Mouse (Mus musculus) heart, postnatal 0 days (tissue): ENCODE data around the gene Cttnbp2nl. TPM values are rescaled to one million over a fixed set of nuclear protein-coding genes. Genes with fewer than 3 reads are reported as not detected.

ENCODE experiments used
- ATAC-seq: fragments of 200-750 bp; cut with Nextera tagmentation; 2 replicates; pipeline ENCODE4 v1.8.0; 2017; ENCODE audit warnings: low read depth, moderate number of reproducible peaks, moderate library complexity; ENCODE audit not compliant: insufficient read depth
- DNase-seq: peaks from one replicate; pipeline ENCODE4 v3.0.0-alpha.2; 2016; ENCODE audit warnings: low spot score
- H3K27ac ChIP-seq: fragments of 300-500 bp; sonication (generic); 2 replicates; pipeline ENCODE4 v1.5.1; 2014; ENCODE audit warnings: low read depth, mild to moderate bottlenecking
- H3K27me3 ChIP-seq: fragments of 300-500 bp; sonication (generic); 2 replicates; pipeline ENCODE4 v1.6.1; 2014; ENCODE audit warnings: low read length, mixed read lengths; ENCODE audit not compliant: control insufficient read depth, insufficient read depth
- H3K36me3 ChIP-seq: fragments of 300-500 bp; sonication (generic); replicated peaks from 2 replicates; pipeline ENCODE4 v1.6.1; 2014; ENCODE audit warnings: low read length, mixed read lengths; ENCODE audit not compliant: control insufficient read depth, insufficient read depth
- H3K4me1 ChIP-seq: fragments of 300-500 bp; sonication (generic); 2 replicates; pipeline ENCODE4 v1.6.1; 2014; ENCODE audit warnings: antibody characterized with exemption; ENCODE audit not compliant: control insufficient read depth, insufficient read depth
- H3K4me2 ChIP-seq: fragments of 300-500 bp; sonication (generic); 2 replicates; pipeline ENCODE4 v1.6.1; 2014; ENCODE audit warnings: low read depth, mild to moderate bottlenecking, low read length, moderate library complexity
- H3K4me3 ChIP-seq: fragments of 300-500 bp; sonication (generic); 2 replicates; pipeline ENCODE4 v1.5.1; 2014; ENCODE audit warnings: low read depth, low read length
- H3K9ac ChIP-seq: fragments of 300-500 bp; sonication (generic); replicated peaks from 2 replicates; pipeline ENCODE4 v1.6.1; 2014; ENCODE audit warnings: low read depth, low read length, mixed read lengths
- H3K9me3 ChIP-seq: fragments of 300-500 bp; sonication (generic); replicated peaks from 2 replicates; pipeline ENCODE4 v1.6.1; 2016; ENCODE audit warnings: low read length; ENCODE audit not compliant: control insufficient read depth
- CTCF ChIP-seq: IDR thresholded peaks from 2 replicates; pipeline ENCODE4 v1.5.1; 2016; ENCODE audit warnings: antibody characterized with exemption, control low read depth, low read depth
- EP300 ChIP-seq: IDR thresholded peaks from 2 replicates; pipeline ENCODE4 v1.6.1; 2016; ENCODE audit warnings: antibody characterized with exemption, low read depth
- WGBS: fragments of 180-500 bp; shearing (Covaris S2); extraction: QIAGEN DNeasy Blood & Tissue Kit; methylation state at CpG from one replicate; pipeline ENCODE4 v1.1.7; 2014; 5-methylcytosine and 5-hydroxymethylcytosine counted together
- polyA plus RNA-seq: library from polyadenylated mRNA; unstranded; fragments of >200 nt; fragmentation: Nextera tagmentation; extraction: Ambion mirVana; gene quantifications from 2 replicates; pipeline ENCODE4 v1.2.1, GENCODE M21; 2015
- total RNA-seq: library from RNA; depleted of rRNA; stranded (reverse); fragments of >200 nt; gene quantifications from 2 replicates; pipeline ENCODE4 v1.2.3, GENCODE M21; 2014; ENCODE audit warnings: low replicate concordance

Gene Cttnbp2nl
- total and polyA plus RNA-seq, 2 experiments from 2014 or later: 12.6 to 15.0 TPM

DNA sequence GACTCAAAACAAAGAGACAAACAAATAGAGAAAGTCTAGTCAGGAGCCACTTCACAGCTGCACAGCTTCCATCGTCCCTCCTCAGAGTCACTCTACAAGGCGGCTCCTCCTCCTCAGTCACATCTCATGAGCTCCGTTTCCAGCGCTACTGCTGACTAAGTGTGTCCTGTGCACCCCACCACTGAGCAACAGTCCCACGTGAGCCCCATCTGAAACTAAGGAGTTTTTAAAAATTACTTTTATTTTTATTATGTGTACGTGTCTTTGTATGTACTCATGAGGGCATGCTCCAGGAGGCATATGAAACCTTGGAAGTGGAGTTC lies 34.2 kb downstream of the Cttnbp2nl start:
- Histone ChIP-seq H3K4me1 (peaks cover 12% of the 10 kb centered on the region), H3K9ac (no peak overlapping the region), H3K4me3 (no peak overlapping the region), H3K36me3 (0 out of 2 replicates have a peak, but pooled peaks cover 3% of the 10 kb centered on the region), H3K27ac (peak overlapping the region; percentile 87), H3K4me2 (no peak overlapping the region), H3K27me3 (no peaks in the 10 kb centered on the region), H3K9me3 (no peaks in the 10 kb centered on the region)
- no peak for TF ChIP-seq EP300
- TF ChIP-seq CTCF: no peak
- WGBS: 70% methylated on average over 6 of the region's 6 CpGs
- DNase-seq (no peak), ATAC-seq (no peak)

DNA sequence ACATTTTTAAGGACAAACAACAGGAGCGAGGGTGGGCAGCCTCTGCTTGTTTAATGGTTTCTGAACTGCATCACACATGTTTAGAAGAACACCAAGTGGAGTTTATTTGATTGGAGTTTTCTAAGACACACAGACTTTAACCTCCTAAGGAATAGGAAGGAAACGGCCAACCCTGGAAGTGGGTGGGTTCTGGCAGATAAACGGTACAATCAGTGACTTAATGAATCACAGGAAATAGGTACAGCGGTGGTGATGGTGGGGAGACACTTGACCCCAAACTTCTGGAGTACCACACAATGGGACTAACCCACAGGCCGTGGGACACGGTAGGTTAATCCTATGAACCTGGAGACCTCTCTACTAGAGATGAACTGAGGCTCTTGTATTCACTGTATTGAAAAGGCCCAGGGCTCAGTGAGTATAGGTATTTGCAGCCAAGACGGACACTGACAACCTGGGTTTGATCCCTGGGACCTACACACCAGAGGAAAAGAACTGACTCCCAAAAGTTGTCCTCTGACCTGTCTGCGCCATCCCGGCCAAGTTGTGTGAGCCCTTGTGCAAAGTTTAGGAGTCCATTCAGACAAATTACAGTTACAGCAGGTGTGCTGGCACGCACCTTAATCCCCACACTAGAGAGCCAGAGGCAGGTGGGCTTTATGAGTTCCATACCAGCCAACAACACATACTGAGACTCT lies 34.7 kb downstream of the Cttnbp2nl start:
- 67% methylated on average over 10 of the region's 10 CpGs for WGBS
- H3K27ac ChIP-seq: peak overlapping the region; percentile 87
- H3K4me2 ChIP-seq: no peak overlapping the region
- no peak overlapping the region for H3K9ac ChIP-seq
- 0 out of 2 replicates have a peak, but pooled peaks cover 3% of the 10 kb centered on the region for H3K36me3 ChIP-seq
- H3K9me3 ChIP-seq: no peaks in the 10 kb centered on the region
- TF ChIP-seq CTCF: no peak
- peak; percentile 83 for TF ChIP-seq EP300
- DNase-seq (peak; percentile 42), ATAC-seq (no peak)
- no peak overlapping the region for H3K4me3 ChIP-seq
- peaks cover 12% of the 10 kb centered on the region for H3K4me1 ChIP-seq
- H3K27me3 ChIP-seq: no peaks in the 10 kb centered on the region

DNA sequence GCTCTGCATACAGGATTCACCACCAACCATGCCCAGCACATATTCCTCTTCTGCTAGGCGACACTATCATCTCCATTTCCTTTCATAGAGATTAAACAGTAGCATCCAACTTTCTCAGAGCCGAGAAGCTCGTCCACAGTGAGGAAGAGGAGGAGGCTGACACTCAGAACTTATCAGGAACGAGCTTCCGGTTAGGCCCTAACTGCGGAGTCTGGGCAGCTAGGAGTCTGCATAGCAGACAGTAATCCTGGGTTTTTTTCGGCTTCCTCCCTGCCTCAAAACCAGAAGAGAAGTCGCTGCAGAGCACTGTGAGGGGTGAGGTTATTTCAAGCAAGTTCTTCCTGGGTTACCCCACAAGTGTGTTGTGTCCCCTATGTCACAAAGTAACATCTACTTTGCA lies 35.6 kb downstream of the Cttnbp2nl start:
- ATAC-seq: no peak
- H3K4me2 ChIP-seq: no peak overlapping the region
- H3K9ac ChIP-seq: no peak overlapping the region
- H3K36me3 ChIP-seq: 0 out of 2 replicates have a peak, but pooled peaks cover 3% of the 10 kb centered on the region
- H3K4me1 ChIP-seq: peaks cover 19% of the 10 kb centered on the region
- H3K9me3 ChIP-seq: no peaks in the 10 kb centered on the region
- TF ChIP-seq CTCF (no peak), EP300 (no peak)
- no peak for DNase-seq
- no peak overlapping the region for H3K4me3 ChIP-seq
- no peaks in the 10 kb centered on the region for H3K27me3 ChIP-seq
- 36% methylated on average over 8 of the region's 8 CpGs for WGBS
- H3K27ac ChIP-seq: peak overlapping the region; percentile 87

DNA sequence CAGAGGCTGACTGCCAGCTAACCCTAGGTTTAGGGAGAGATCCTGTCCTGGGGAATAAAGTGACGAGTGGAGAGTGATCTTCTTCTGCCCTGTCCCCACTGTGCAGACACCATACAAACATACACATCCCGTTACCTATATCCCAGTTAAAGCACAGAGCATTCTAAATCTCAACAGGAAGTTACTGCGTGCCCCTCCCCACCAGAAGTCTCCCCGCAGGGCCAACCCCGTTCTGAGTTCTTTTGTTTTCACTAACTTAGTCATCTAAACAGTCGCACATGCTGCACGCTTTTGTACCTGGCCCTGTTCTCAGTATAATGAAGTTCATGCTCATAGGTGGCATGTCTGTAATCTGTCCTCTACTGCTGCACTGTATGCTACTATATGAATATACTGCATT lies 36.7 kb downstream of the Cttnbp2nl start:
- peak overlapping the region; percentile 87 for H3K27ac ChIP-seq
- peaks cover 7% of the 10 kb centered on the region; the same call in 1 of the 2 replicates for H3K36me3 ChIP-seq
- H3K9ac ChIP-seq: no peak overlapping the region
- 54% methylated on average over 7 of the region's 7 CpGs for WGBS
- DNase-seq (no peak), ATAC-seq (no peak)
- H3K9me3 ChIP-seq: no peaks in the 10 kb centered on the region
- no peak overlapping the region for H3K4me2 ChIP-seq
- H3K4me3 ChIP-seq: no peak overlapping the region
- H3K4me1 ChIP-seq: peaks cover 22% of the 10 kb centered on the region
- TF ChIP-seq EP300: no peak
- TF ChIP-seq CTCF: no peak
- no peaks in the 10 kb centered on the region for H3K27me3 ChIP-seq

DNA sequence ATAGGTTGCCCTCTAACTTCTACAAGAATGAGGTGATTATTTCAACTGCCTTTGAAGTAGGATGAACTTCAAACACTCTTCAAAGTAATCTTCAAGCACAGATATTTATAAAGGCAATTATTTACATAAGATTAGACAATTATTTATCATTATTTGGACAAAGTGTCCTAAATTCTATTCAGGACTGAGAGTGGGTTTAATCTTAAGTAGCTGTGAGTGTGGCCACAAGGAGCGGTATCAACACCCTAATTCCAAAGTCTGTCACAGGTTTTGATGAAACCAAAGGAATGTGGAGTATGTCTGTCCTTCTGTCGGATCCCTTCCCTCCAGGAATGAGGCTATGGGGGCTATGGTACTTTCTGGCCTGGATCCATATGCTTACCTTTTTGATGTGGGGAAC lies 38.0 kb downstream of the Cttnbp2nl start:
- no peaks in the 10 kb centered on the region for H3K27me3 ChIP-seq
- H3K27ac ChIP-seq: no peak overlapping the region
- 45% methylated on average over 2 of the region's 2 CpGs for WGBS
- H3K9ac ChIP-seq: no peak overlapping the region
- no peak overlapping the region for H3K4me2 ChIP-seq
- H3K36me3 ChIP-seq: peaks cover 20% of the 10 kb centered on the region
- no peak overlapping the region for H3K4me3 ChIP-seq
- no peaks in the 10 kb centered on the region for H3K9me3 ChIP-seq
- ATAC-seq: no peak
- DNase-seq: no peak
- TF ChIP-seq CTCF: no peak
- TF ChIP-seq EP300: no peak
- peaks cover 22% of the 10 kb centered on the region for H3K4me1 ChIP-seq
